Mouse (Mus musculus) layer of hippocampus, postnatal 14 days (tissue): Measurements from ENCODE around the gene Alad. TPM values are rescaled to one million over a fixed set of nuclear protein-coding genes. Genes with fewer than 3 reads are reported as not detected.

Experiments used
- total RNA-seq, 2 experiments: library from RNA; stranded (reverse); gene quantifications; 2 replicates each; pipeline ENCODE4 v1.2.3; 2021

The Alad gene
- total RNA-seq, 2 experiments from 2014 or later, result 21.7 to 27.6 TPM

Other genes with a start within 250 kb of the Alad start
- 10 to 100 TPM; 42.3 to 44.8 TPM for gene Fkbp15, start 159.4 kb downstream of the Alad start, total RNA-seq
- gene Slc31a1, start 159.2 kb downstream of the Alad start, total RNA-seq, result 10 to 100 TPM; 27.5 to 36.7 TPM
- 10 to 100 TPM; 48.4 to 49.3 TPM for gene Cdc26, start 111.3 kb downstream of the Alad start, total RNA-seq
- gene Prpf4, start 111.1 kb downstream of the Alad start, total RNA-seq, result 10 to 100 TPM; 11.8 to 12.8 TPM
- not detected for gene Rnf183, start 84.7 kb downstream of the Alad start, total RNA-seq
- 1 to 10 TPM; 5.4 to 5.8 TPM for gene Wdr31, start 49.0 kb downstream of the Alad start, total RNA-seq
- under 1 TPM; 0.30 to 0.67 TPM for gene Bspry, start 39.9 kb downstream of the Alad start, total RNA-seq
- 10 to 100 TPM; 10.0 to 10.9 TPM for gene Hdhd3, start 16.5 kb downstream of the Alad start, total RNA-seq
- gene Pole3, start 5.2 kb upstream of the Alad start, total RNA-seq, result 10 to 100 TPM; 23.8 to 26.3 TPM
- under 1 TPM; 0.30 to 0.57 TPM for gene 4933430I17Rik, start 5.5 kb upstream of the Alad start, total RNA-seq
- gene Rgs3, start 39.9 kb upstream of the Alad start, total RNA-seq, result 10 to 100 TPM; 24.4 to 26.5 TPM